Mouse (Mus musculus) heart, adult 11 months (tissue): ENCODE measurements around the gene Copz1.

Experiments used
- DNase-seq: peaks from one replicate; pipeline ENCODE4 v3.0.0; 2022

The Copz1 gene

DNA sequence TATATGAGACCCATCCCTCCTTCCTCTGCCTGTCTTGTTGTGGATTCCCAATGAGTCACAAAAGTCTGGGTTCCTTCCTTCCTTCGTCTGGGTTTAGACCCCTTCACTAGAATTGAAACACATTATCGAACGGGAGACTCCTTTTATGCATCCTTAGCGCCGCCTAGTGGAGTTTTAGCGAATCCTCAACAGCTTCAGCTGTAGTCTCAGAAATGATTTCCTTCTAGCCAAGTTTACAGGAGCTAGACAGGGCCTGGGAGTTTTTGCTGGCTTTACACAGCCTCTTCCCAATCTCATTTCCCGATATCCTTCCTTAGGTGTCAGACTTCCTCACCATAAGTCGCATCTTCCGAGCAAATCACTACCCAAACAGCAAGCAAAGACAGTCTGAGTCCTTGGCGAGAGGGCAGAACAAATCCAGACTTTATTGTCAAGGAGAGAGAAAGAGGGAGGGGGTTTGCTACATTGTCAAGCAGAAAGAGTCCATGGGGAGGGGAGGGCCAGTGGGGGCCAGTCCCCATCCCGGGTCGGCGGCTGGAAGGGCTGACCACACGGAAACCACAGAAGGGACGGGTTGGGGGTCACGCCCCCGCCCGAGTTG lies 41.1 kb downstream of the Copz1 start:
- DNase-seq = peak; percentile 95

DNA sequence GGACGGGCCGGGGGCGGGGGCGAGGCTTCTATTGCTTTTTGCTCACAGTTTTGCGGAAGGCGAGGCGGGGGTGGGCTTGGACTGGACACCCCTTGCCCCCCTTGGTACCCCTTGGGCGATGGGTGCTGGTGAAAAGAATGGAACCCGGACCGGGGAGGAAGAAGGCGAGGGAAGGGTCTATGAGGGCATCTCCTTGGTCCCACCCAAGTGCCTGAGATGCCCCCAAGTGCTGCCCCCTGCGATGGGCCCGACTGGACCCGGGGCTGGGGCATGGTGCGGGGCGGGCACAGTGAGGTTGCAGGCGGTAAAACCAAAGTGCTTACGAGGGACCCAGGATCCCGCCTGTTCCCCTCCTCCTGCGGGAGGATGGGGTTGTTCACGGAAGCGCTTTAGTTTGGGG lies 41.7 kb downstream of the Copz1 start:
- DNase-seq = peak; percentile 94

DNA sequence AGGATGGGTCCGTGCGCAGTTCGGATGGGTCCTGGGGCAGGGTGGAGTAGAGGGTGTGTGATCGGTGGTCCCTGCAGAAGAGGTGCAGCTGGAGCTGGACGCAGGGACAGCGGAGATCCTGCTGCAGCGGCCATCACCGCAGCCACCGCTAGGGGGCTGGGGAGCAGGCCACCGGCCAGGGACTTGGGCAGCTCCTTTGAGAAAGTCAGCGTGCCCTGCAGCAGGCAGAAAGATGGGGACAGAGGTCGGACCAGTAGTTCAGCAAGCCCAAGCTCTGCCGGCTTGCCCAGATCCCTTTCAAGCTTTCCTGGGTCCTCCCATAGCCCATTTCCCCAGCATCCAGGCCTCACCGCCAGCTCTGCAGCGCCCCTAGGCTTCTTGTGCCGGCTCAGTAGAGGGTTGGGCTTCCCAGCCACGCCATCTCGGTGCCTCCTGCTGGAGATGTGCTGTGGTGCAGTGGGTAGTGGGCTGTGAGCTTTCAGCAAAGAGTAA lies 42.5 kb downstream of the Copz1 start:
- peak; percentile 97 for DNase-seq

DNA sequence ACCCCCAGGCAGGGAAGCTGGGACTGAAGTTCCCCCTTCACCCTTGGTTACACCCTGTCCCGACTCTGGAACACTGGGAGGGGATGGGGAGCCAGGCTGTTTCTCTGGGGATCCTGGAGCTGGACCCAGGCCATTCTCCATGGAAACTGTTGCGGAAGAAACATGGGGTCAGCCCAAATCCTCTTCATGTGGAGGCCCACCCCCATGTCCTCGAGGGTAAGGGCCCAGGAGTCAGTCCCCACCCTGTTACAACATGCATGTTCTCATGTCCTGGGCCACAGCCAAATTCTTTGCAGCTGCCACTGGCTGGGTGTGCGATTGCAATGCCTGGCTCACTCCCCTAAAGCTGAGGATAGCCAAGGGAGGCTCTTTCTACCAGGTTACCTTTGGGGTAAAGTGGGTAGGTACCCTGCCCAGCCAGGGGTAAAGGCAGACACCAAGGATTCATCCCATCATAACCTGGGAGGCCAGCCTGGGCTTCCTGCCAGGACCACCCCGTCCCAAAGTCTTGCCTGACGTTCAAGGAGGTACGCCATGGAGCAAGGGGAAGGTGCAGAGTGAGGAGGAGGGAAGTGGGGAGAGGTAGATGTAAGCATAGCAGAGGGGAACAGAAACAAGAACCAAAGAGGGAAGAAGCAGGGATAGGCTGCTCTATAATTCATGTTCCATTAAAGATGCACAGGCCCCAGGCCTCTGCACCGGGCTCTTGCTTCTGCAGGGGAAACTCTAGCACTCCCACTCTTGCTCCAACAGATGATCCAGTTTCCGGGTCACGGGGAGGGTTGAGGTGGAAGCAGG lies 43.7 kb downstream of the Copz1 start:
- DNase-seq = peak; percentile 99

DNA sequence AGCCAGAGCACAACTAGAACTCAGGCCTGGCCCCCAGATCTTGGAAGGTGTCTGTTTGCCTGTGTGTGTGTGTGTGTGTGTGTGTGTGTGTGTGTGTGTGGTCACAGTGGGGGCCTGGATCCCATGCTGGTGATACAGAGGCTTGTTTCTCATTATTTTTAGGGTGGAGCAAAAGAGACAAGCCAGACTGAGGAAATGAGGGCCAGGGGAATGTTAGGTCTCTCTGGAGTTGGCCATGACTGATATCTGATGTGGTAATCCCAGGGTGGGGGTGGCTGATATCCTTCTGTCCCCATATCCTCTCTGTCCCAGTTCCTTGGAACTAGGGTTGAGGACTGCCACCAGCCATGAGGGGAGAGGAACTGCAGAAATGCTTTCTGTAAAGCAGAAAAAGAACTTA lies 44.6 kb downstream of the Copz1 start:
- DNase-seq = peak; percentile 96

DNA sequence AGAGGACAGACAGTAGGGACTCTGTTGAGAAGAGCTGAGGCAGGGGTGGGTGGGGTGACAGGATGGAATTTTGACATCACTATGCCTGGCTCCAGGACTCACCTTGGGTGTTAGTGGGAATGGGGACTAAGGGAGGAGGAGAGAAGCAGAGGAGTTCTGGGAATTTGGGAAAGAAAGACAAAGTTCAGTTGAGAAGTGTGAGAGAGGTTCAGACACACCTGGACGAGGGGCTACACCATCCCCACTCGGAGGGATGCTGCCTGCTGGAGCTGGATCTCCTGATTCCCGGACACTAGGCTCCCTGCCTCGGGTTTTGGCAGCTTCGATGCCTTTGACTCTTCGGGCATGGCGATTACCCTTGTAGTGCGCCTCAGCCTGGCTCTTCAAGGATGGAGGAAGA lies 45.2 kb downstream of the Copz1 start:
- peak; percentile 94 for DNase-seq

DNA sequence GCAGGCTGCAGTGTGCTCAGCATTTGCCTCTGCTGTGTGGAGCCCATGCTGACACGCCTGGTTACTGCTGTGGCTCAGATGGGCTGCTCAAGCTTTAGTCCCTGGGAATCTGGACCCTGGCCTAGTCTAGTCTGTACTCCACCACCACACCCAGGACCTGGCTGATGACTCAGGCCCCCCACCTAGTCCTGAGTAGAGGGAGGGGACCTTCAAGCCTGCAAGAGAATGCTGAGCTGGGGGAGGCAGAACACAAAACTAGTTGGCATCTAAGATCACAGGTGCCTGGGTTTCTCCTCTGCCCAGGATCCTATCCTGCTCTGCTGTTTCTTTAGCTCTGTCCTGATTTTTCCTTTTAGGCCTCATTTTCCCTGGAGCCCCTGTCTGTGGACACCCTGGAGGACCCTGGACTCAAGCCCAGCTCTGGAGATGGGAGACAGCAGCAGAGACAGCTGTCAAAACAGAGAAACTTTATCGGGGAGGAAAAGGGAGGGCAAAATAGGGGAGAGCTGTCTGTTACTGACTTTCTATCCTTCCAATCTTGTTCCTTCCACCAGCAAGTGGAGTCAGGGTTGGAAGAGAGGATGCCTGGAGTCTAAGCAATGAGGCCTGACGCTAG lies 45.8 kb downstream of the Copz1 start:
- DNase-seq = peak; percentile 98

DNA sequence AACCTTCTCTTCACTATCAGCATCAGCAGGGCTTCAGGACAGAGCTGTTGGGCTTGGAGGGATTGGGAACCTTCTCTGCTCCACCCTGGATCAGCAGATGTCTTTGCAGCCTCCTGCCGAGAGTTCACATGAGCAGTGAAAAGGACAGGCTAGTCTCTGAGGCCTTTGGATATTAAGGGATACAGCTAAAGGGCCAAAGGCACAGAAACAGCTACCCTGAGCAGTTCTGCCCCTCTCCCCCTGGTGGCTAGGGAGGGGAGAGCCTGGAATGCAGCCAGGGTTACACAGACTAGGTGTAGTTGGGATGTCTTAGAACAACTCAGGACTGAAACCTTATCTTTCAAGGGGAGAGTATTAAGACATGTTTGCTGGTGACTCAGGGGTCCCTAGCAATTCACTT lies 48.6 kb downstream of the Copz1 start:
- peak; percentile 93 for DNase-seq

DNA sequence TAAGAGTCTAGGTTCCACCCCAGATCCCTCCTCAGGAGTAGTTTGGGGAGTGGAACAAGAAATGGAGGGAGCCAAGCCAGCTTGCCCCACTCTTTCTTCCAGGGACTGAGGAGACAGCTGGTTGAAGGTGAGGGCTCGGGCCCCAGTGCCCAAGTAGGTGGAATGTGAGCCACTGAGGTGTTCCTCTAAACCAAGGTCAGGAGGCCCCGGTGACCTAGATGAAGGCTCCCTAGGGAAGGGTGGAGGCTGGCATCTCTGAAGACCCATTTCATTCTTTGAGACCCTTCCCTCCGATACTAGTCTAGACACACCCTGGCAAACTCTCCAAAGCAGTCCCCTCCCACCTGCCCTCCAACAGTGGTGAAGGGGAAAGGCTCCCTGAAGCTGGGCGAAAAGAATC lies 49.9 kb downstream of the Copz1 start:
- DNase-seq = peak; percentile 95

DNA sequence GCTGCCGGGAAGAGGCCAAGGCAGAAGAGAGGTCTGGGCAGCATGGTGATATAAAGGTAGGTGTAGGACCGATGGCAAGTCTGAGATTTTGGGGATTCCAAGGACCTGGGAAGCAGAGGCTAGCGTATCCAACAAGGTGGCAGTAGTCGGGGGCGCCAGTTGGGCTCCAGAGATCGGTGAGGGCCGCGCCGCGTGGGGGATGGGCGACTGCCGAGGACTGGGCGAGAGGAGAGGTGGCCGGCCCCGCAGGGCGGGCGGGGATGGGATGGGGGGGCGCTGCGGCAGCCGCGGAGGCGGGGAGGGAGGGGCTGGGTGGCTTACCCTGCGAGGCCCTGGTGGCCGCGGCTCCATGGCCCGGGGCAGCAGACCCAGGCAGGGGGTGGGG lies 50.5 kb downstream of the Copz1 start:
- no peak for DNase-seq

DNA sequence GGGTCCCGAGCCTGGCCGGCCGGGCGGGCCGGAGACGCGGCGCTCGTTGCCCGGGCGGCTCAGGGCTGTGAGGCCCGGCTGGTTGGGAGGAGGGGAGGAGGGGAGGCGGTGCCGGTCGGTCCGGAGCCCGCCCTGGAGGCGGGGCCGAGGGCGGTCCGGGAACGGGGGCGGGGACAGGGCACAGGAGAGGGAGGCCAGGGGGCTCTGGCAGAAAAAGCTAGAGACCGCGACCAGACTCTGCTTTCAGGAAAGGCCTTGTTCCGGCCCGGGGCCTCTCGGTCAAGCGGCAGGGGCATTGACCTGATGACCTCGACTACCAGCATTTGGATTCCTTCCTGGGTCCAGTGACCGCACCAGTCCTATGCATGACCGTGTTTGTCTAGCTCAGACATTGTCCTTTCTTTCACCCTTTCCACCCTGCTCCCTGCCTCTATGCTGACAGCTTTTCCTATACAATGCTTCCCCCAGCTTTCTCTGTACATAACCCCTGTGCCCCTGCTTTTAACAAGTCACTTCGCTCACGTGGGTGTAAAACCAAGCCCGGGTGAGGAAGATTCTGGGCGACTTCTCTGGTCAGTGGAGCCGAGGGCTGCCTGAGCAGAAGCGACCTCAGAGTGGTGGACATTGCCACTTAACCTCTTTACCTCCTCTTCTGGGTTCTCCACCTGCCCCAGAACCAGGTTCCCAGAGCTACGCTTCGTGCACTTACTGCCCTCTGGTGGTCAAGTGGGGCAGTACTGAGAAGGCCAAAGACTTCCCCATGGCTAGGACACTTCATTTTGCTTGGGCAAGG lies 51.1 kb downstream of the Copz1 start:
- peak; percentile 99 for DNase-seq

DNA sequence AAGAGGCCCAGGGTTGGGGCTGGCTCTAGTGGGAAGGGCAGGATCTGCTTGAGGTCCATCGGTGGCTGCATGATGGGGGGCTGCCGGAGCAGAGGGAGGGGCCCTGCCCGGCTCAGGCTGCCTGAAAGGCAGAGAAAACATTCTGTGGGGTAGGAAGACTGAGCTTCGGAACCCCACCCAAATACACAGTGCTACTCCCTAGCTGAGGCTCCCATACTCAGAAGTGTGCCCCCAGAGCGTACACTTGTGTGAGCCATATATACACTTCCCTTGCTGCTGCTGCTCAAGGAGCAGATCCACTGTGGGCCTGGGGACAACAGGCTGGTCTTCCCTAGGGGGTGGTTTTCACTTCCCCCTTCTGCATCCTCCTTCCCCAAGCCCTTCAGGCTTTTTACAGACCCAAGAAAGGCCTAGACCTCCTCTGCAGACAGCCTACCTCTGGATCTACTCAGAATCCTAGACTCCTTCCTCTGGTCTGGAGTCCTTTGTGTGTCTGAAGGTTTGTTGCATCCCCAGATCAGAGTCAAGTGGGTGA lies 60.6 kb downstream of the Copz1 start:
- DNase-seq = peak; percentile 94

DNA sequence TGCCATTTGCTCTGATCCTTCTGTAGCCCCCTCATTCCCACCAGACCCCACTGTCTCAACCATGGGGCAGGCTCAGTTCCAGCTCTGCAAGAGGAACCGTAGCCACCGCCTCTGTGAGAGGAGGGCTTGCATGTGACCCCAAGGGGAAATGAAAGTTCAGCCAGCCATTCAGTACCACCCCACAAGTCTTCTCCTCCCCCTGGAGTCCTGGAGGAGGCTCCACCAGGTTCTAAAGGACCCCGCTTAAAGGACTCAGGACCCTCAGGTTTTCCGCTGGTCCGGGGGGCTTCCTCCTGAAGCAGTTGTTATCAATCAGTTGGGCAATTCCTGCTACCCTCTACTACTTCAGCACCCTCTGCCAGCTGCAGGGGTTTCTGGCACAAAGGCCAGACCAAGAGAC lies 61.2 kb downstream of the Copz1 start:
- peak; percentile 97 for DNase-seq

DNA sequence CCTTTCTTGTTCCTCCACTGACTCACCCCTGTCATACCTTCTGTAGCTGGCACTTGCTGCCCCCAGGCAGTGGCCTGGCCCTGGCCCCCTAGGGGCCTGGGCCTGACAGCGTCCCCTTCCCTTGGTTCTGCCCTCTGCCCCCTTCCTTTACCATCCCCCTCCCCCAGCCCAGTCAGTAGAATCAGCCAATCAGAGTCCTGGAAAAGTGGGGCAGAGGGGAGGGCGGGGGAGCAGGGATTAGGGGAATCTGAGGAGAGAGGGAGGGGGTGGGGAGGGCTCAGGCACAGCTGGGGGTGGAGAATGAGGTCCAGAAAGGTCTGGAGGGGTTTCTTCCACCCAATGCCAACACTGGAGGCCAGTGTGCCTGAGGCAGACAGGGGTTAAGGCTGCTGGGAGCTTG lies 61.7 kb downstream of the Copz1 start:
- no peak for DNase-seq

DNA sequence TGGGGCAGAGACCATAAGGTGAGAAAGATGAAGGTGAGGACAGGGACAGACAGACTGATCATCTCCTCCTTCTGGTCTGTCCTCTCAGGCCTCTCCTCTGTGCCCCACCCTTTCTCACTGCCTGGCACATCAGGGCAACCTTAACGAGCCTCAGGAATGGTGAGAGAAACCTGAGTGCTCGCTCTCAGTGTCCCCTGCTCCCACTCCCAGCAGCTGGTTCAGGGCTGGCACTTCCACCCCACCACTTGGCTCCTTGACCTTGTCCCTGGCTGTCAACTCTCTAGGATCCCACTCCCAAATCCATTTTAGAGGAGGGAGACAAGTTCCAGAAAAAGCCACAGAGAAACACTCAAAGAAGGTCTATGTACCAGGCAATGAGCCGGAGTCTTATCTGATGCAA lies 62.5 kb downstream of the Copz1 start:
- no peak for DNase-seq

DNA sequence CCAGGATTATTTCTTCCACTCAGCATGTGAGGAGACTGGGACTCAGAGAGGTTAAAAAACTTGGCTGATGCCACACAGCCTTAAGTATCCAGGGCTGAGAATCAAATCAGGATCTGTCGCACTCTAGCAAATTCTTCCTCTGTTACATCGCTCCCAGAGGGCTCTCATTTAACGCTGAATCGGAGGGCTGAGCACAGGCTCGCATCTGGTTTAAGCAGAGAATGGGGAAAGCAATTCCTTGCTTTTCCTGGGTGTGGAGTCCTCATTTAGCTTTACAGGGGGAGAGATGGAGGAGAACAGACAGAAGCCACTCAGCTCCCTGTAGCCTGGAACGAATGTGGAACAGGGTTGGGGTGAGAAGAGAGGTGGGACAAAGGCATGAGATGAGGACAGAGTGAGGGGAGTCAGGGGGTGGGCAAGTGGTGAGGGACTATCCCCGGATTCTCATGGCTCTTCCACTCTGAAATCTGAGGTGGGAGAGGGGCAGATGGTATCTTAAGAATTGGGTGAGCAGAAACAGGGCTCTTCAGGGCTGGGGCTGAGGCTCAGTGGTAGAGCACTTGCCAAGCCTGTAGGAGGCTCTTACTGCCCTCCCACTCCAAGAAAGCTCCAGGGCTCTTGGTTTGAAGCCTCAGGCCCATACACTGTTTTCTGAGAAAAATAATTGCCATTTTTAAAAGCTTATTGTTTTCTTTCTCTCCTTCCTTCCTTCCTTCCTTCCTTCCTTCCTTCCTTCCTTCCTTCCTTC lies 63.1 kb downstream of the Copz1 start:
- no peak for DNase-seq

DNA sequence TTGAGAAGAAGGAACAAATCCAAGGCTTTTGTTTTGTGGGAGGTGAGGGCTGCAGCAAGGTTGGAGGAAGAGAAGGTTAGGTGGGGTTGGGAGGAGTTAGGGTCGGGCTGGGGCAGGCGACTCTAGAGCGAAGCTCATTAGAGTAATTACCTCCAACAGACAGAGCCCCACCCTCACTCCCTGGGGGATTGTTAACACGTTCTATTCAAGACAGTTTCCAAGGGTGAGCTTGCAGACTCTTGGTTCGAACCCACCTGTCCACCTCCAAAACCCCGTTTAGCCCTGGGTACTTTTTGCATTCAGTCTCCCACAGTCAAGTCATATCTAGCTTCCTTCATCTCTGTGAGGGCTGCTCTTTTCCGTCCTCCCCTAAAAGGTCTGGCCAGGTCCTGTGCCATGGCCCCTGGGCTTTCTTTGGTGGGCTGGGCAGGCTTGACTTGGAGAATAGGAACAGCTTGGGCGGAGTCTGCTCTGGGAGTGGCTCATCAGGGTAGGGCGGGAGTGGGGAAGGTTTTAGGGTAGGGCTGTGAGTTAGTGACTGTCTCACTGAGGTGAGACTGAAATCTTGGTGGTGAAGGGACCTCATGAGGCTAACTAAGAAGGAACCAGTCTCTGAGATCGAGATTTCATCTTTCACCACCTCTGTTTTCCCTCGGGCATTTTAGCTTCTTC lies 64.6 kb downstream of the Copz1 start:
- no peak for DNase-seq

DNA sequence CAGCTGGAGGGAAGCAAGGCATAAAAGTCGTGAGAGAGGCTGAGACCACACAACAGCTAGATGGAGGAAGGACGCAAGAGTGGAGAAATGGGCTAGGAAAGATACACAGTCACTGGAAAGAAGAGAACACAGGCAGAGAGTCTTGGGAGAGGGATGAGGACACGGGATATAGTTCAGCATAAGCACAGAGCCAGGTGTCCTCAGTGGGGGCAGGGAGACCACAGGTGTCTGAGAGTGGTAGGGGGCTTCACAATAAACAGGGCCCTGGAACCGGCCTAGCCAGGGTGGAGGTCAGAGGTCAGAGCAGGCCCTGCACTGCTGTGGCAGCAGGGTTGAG lies 66.3 kb downstream of the Copz1 start:
- no peak for DNase-seq

DNA sequence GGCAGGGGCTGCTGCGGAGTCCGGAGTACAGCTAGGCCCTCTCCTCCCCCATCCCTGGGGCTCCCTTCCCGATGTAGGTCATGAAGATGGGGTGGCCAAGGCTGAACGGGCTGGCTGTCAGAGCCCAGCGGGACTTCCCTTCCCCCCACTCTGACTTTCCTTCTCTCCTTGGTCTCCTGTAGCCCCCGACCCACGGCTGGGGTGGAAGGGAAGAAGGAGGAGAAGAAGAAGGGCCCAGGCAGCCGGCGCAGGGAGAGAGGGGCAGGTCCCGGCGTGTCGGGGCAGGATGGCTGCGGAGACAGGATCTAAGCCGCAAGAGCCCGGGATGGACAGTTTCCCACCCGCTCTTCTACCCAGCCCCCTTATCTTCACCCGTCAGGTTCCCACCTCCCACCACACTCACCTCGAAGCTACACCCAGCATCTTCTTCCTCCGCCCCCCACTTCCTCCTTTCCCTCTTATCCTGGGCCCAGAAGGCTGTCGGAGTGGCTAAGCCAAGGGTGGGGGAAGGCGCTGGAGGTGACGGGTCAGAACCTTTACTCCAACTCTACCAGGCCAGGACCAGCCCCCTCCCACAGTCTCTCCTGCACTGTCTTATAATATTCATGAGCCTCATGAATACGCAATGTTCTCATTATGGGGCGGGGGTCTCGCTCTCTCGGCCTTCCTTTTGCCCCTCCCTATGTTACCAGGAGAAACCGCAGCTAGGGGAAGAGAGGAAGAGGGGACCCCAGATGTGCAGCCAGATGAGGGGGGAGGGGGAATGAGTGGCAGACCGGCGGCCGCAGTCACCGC lies 66.8 kb downstream of the Copz1 start:
- peak; percentile 93 for DNase-seq

DNA sequence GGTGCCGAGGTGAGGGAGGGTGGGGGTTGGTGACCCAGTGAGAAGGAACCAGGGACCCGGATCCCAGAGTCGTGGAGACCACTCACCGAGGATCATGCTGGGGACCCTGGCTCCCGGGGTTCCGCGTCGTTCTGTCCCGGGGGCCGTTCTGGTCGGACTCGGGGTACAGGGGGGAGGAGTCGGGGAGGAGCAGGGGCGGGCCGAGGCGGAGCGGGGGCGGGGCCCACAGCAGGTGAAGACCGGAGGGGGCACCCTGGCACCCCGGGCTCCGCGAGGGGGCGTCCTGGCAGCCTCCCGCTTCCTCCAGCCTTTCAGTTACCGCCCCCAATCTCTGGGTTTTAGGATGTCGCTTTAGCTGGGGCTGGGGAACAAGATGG lies 67.4 kb downstream of the Copz1 start, which contains the start of gene Zfp385a:
Gene Zfp385a, minus strand, starts transcription at position 133 of the 377 bp plus-strand sequence.
- peak; percentile 94 for DNase-seq

DNA sequence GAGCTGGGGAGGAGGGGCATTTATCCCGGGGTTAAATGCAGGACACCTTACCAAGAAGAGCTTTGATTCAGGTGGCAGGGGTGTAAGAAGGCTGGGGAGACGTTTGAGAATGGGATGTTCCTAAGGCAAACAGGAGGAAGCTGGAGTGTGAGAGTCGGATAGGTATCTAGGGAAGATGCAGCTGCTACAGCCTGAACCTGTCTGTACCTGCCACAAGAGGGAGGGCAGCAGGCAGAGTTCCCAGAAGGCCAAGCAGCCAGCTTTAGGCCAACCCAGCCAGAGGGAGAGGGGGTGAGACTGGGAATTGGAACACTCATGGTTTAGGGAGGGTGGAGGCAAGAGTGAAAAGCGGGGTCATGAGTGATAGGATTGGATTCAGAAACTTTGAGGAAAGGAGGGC lies 68.3 kb downstream of the Copz1 start:
- DNase-seq = peak; percentile 88
